Mouse (Mus musculus) regulatory T cell (primary cell): ENCODE results near the gene Atg16l2.

Experiments
- in situ Hi-C: fragments of 300-600 bp; cut with MboI, MseI; formaldehyde crosslinking; loops from one replicate; pipeline ENCODE4 v1.15.1; 2025; ENCODE audit warnings: high pct_unique_total_duplicates

Atg16l2 gene

GRCm38 (mm10) chr7:101321218-101321827 lies 19.3 kb upstream of the Atg16l2 start:
- in situ Hi-C loops: no loop called here

GRCm38 (mm10) chr7:101320399-101321217 lies 18.6 kb upstream of the Atg16l2 start:
- in situ Hi-C loops: no loop called here

GRCm38 (mm10) chr7:101319796-101320195 lies 17.7 kb upstream of the Atg16l2 start:
- in situ Hi-C loops: loop anchor here (5.0 kb wide), 1 partner anchor 58 kb away; no protein-coding TSS in a partner anchor

GRCm38 (mm10) chr7:101318848-101319247 lies 16.8 kb upstream of the Atg16l2 start:
- in situ Hi-C loops: loop anchor here (5.0 kb wide), 1 partner anchor 58 kb away; no protein-coding TSS in a partner anchor

- in situ Hi-C loops: loop anchor here (5.0 kb wide), 1 partner anchor 60 kb away; no protein-coding TSS in a partner anchor
These were observed 15.0 kb upstream of the Atg16l2 start, which contains the start of gene Stard10 for GRCm38 (mm10) chr7:101317014-101317413. Gene Stard10 (plus strand): TSS chr7:101317086.

- in situ Hi-C loops: loop anchor here (5.0 kb wide), 1 partner anchor 61 kb away; no protein-coding TSS in a partner anchor
These were observed 14.5 kb upstream of the Atg16l2 start for GRCm38 (mm10) chr7:101316591-101317001.

GRCm38 (mm10) chr7:101315699-101316098 lies 13.6 kb upstream of the Atg16l2 start:
- in situ Hi-C loops: loop anchor here (5.0 kb wide), 1 partner anchor 62 kb away; no protein-coding TSS in a partner anchor

GRCm38 (mm10) chr7:101314396-101314795 lies 12.3 kb upstream of the Atg16l2 start:
- in situ Hi-C loops: no loop called here

- in situ Hi-C loops: no loop called here
These were observed 11.0 kb upstream of the Atg16l2 start for GRCm38 (mm10) chr7:101313033-101313432.

GRCm38 (mm10) chr7:101311061-101311460 lies 9.0 kb upstream of the Atg16l2 start:
- in situ Hi-C loops: no loop called here

- in situ Hi-C loops: no loop called here
These were observed 8.4 kb upstream of the Atg16l2 start for GRCm38 (mm10) chr7:101310327-101311028.

- in situ Hi-C loops: no loop called here
These were observed 7.9 kb upstream of the Atg16l2 start for GRCm38 (mm10) chr7:101309985-101310326.

- in situ Hi-C loops: no loop called here
These were observed 4.8 kb upstream of the Atg16l2 start for GRCm38 (mm10) chr7:101306841-101307240.

GRCm38 (mm10) chr7:101302691-101303090 lies 640 bp upstream of the Atg16l2 start:
- in situ Hi-C loops: no loop called here

- in situ Hi-C loops: no loop called here
These were observed 630 bp downstream of the Atg16l2 start for GRCm38 (mm10) chr7:101301361-101301880.

- in situ Hi-C loops: no loop called here
These were observed 3.7 kb downstream of the Atg16l2 start for GRCm38 (mm10) chr7:101298375-101298774.

GRCm38 (mm10) chr7:101297023-101297405 lies 5.0 kb downstream of the Atg16l2 start:
- in situ Hi-C loops: no loop called here

- in situ Hi-C loops: no loop called here
These were observed 5.6 kb downstream of the Atg16l2 start for GRCm38 (mm10) chr7:101296252-101297022.

- in situ Hi-C loops: no loop called here
These were observed 6.6 kb downstream of the Atg16l2 start for GRCm38 (mm10) chr7:101295438-101295837.

GRCm38 (mm10) chr7:101293611-101294010 lies 8.4 kb downstream of the Atg16l2 start:
- in situ Hi-C loops: no loop called here

- in situ Hi-C loops: no loop called here
These were observed 8.9 kb downstream of the Atg16l2 start for GRCm38 (mm10) chr7:101293138-101293537.
